Mouse (Mus musculus) stomach, embryonic 14.5 days (tissue): Measurements from ENCODE around the gene Pts. TPM values are rescaled to one million over a fixed set of nuclear protein-coding genes. Genes with fewer than 3 reads are reported as not detected.
A peak's percentile ranks its signal among the peaks of the same experiment; 100 is the strongest.

Experiments used
- ATAC-seq: fragments of 200-750 bp; cut with Nextera tagmentation; 2 replicates; pipeline ENCODE4 v1.8.0; 2017; ENCODE audit warnings: low read depth, moderate TSS enrichment; ENCODE audit not compliant: insufficient number of reproducible peaks, insufficient read depth, low FRiP score
- H3K27ac ChIP-seq: fragments of 300-500 bp; sonication (generic); 2 replicates; pipeline ENCODE4 v1.5.1; 2014; ENCODE audit warnings: mild to moderate bottlenecking, low read length, moderate library complexity, mixed read lengths
- H3K27me3 ChIP-seq: fragments of 300-500 bp; sonication (generic); 2 replicates; pipeline ENCODE4 v1.6.1; 2014; ENCODE audit warnings: low read length, control low read depth, mixed read lengths; ENCODE audit not compliant: control insufficient read depth, insufficient read depth
- H3K36me3 ChIP-seq: fragments of 300-500 bp; sonication (generic); 2 replicates; pipeline ENCODE4 v1.6.1; 2014; ENCODE audit warnings: mild to moderate bottlenecking, control low read depth, low read length, moderate library complexity, mixed read lengths; ENCODE audit not compliant: control insufficient read depth, insufficient read depth
- H3K4me1 ChIP-seq: fragments of 300-500 bp; sonication (generic); 2 replicates; pipeline ENCODE4 v1.6.1; 2014; ENCODE audit warnings: low read length, control low read depth, mixed read lengths; ENCODE audit not compliant: control insufficient read depth, insufficient read depth
- H3K4me2 ChIP-seq: fragments of 300-500 bp; sonication (generic); replicated peaks from 2 replicates; pipeline ENCODE4 v1.6.1; 2014; ENCODE audit warnings: low read depth, low read length, control low read depth
- H3K4me3 ChIP-seq: fragments of 300-500 bp; sonication (generic); 2 replicates; pipeline ENCODE4 v1.5.1; 2014; ENCODE audit warnings: low read depth, low read length, control low read depth
- H3K9ac ChIP-seq: fragments of 300-500 bp; sonication (generic); replicated peaks from 2 replicates; pipeline ENCODE4 v1.6.1; 2014; ENCODE audit warnings: low read depth, mild to moderate bottlenecking, control low read depth, low read length, moderate library complexity, mixed read lengths
- H3K9me3 ChIP-seq: fragments of 300-500 bp; sonication (generic); 2 replicates; pipeline ENCODE4 v1.6.1; 2016; ENCODE audit warnings: low read depth, low read length, control low read depth; ENCODE audit not compliant: control insufficient read depth
- WGBS: fragments of 180-500 bp; shearing (Covaris S2); extraction: QIAGEN DNeasy Blood & Tissue Kit; methylation state at CpG from one replicate; pipeline ENCODE4 v1.1.7; 2014; 5-methylcytosine and 5-hydroxymethylcytosine counted together
- polyA plus RNA-seq: library from polyadenylated mRNA; unstranded; fragments of >200 nt; fragmentation: Nextera tagmentation; extraction: Ambion mirVana; gene quantifications from 2 replicates; pipeline ENCODE4 v1.2.1, GENCODE M21; 2014

Gene Pts
- polyA plus RNA-seq, 1 experiment from 2014 or later, result 96.7 TPM

- no peak within 1 kb of the TSS for H3K4me3 ChIP-seq
- ATAC-seq, result no peak
- H3K27me3 ChIP-seq, result no peaks in the 10 kb centered on the region
- no peak within 1 kb of the TSS for H3K9ac ChIP-seq
- 75% methylated on average over 6 of the region's 6 CpGs for WGBS
- 0 out of 2 replicates have a peak, but pooled peaks cover 7% of the 10 kb centered on the region for H3K4me1 ChIP-seq
- no peaks in the 10 kb centered on the region for H3K9me3 ChIP-seq
- no peaks in the 10 kb centered on the region for H3K36me3 ChIP-seq
- H3K4me2 ChIP-seq, result no peak within 1 kb of the TSS
- H3K27ac ChIP-seq, result no peak within 1 kb of the TSS
Measured at GRCm38 (mm10) chr9:50494311-50494710, 34.2 kb downstream of the Pts start, which contains the start of gene Plet1. Gene Plet1 (plus strand): TSS chr9:50494525.

- no peaks in the 10 kb centered on the region for H3K27me3 ChIP-seq
- no peaks in the 10 kb centered on the region for H3K9me3 ChIP-seq
- ATAC-seq, result no peak
- no peak overlapping the region for H3K4me3 ChIP-seq
- 0 out of 2 replicates have a peak, but pooled peaks cover 7% of the 10 kb centered on the region for H3K4me1 ChIP-seq
- no peaks in the 10 kb centered on the region for H3K36me3 ChIP-seq
- no peak overlapping the region for H3K9ac ChIP-seq
- no peak overlapping the region for H3K4me2 ChIP-seq
- 69% methylated on average over 2 of the region's 2 CpGs for WGBS
- no peak overlapping the region for H3K27ac ChIP-seq
Measured at GRCm38 (mm10) chr9:50493777-50494176, 34.7 kb downstream of the Pts start.

GRCm38 (mm10) chr9:50491531-50492045, 36.9 kb downstream of the Pts start:
- H3K9ac ChIP-seq, result no peak overlapping the region
- H3K27ac ChIP-seq, result no peak overlapping the region
- no peak overlapping the region for H3K4me2 ChIP-seq
- no peaks in the 10 kb centered on the region for H3K36me3 ChIP-seq
- 72% methylated on average over 2 of the region's 2 CpGs for WGBS
- H3K9me3 ChIP-seq, result no peaks in the 10 kb centered on the region
- H3K4me3 ChIP-seq, result no peak overlapping the region
- no peaks in the 10 kb centered on the region for H3K27me3 ChIP-seq
- H3K4me1 ChIP-seq, result 0 out of 2 replicates have a peak, but pooled peaks cover 5% of the 10 kb centered on the region
- no peak for ATAC-seq

GRCm38 (mm10) chr9:50490836-50491235, 37.7 kb downstream of the Pts start:
- Histone ChIP-seq H3K27me3 (no peaks in the 10 kb centered on the region), H3K36me3 (no peaks in the 10 kb centered on the region), H3K4me1 (peaks cover 3% of the 10 kb centered on the region; the same call in 1 of the 2 replicates), H3K9me3 (no peaks in the 10 kb centered on the region), H3K27ac (no peak overlapping the region), H3K9ac (no peak overlapping the region), H3K4me2 (no peak overlapping the region), H3K4me3 (no peak overlapping the region)
- ATAC-seq, result no peak

GRCm38 (mm10) chr9:50485521-50485920, 43.0 kb downstream of the Pts start:
- ATAC-seq, result no peak
- peak overlapping the region; percentile 6; the same call in 1 of the 2 replicates for H3K4me2 ChIP-seq
- H3K9me3 ChIP-seq, result no peaks in the 10 kb centered on the region
- H3K27ac ChIP-seq, result no peak overlapping the region
- H3K36me3 ChIP-seq, result no peaks in the 10 kb centered on the region
- peaks cover 7% of the 10 kb centered on the region; the same call in 1 of the 2 replicates for H3K4me1 ChIP-seq
- WGBS, result 14% methylated on average over 10 of the region's 10 CpGs
- no peak overlapping the region for H3K9ac ChIP-seq
- no peaks in the 10 kb centered on the region for H3K27me3 ChIP-seq
- no peak overlapping the region for H3K4me3 ChIP-seq

GRCm38 (mm10) chr9:50482743-50483142, 45.8 kb downstream of the Pts start:
- Histone ChIP-seq H3K27ac (no peak overlapping the region), H3K4me1 (peaks cover 16% of the 10 kb centered on the region; the same call in 1 of the 2 replicates), H3K4me3 (no peak overlapping the region), H3K9me3 (no peaks in the 10 kb centered on the region), H3K4me2 (no peak overlapping the region), H3K9ac (no peak overlapping the region), H3K36me3 (no peaks in the 10 kb centered on the region), H3K27me3 (no peaks in the 10 kb centered on the region)
- ATAC-seq, result no peak
- 89% methylated on average over 8 of the region's 8 CpGs for WGBS

- peaks cover 9% of the 10 kb centered on the region; the same call in 1 of the 2 replicates for H3K4me1 ChIP-seq
- H3K27ac ChIP-seq, result no peak overlapping the region
- no peak for ATAC-seq
- no peak overlapping the region for H3K4me2 ChIP-seq
- H3K27me3 ChIP-seq, result no peaks in the 10 kb centered on the region
- 35% methylated on average over 8 of the region's 8 CpGs for WGBS
- H3K9ac ChIP-seq, result no peak overlapping the region
- H3K36me3 ChIP-seq, result no peaks in the 10 kb centered on the region
- H3K4me3 ChIP-seq, result no peak overlapping the region
- no peaks in the 10 kb centered on the region for H3K9me3 ChIP-seq
Measured at GRCm38 (mm10) chr9:50479476-50479875, 49.0 kb downstream of the Pts start.

- H3K4me3 ChIP-seq, result no peak overlapping the region
- no peak overlapping the region for H3K9ac ChIP-seq
- no peaks in the 10 kb centered on the region for H3K27me3 ChIP-seq
- H3K36me3 ChIP-seq, result no peaks in the 10 kb centered on the region
- H3K27ac ChIP-seq, result no peak overlapping the region
- 11% methylated on average over 5 of the region's 5 CpGs for WGBS
- no peaks in the 10 kb centered on the region for H3K9me3 ChIP-seq
- ATAC-seq, result no peak
- peaks cover 9% of the 10 kb centered on the region; the same call in 1 of the 2 replicates for H3K4me1 ChIP-seq
- H3K4me2 ChIP-seq, result no peak overlapping the region
Measured at GRCm38 (mm10) chr9:50478826-50479225, 49.7 kb downstream of the Pts start.

- Histone ChIP-seq H3K4me2 (no peak overlapping the region), H3K36me3 (no peaks in the 10 kb centered on the region), H3K27ac (no peak overlapping the region), H3K9me3 (no peaks in the 10 kb centered on the region), H3K9ac (no peak overlapping the region), H3K27me3 (no peaks in the 10 kb centered on the region), H3K4me1 (peaks cover 9% of the 10 kb centered on the region; the same call in 1 of the 2 replicates), H3K4me3 (no peak overlapping the region)
- no peak for ATAC-seq
- 88% methylated on average over 9 of the region's 9 CpGs for WGBS
Measured at GRCm38 (mm10) chr9:50477270-50477669, 51.3 kb downstream of the Pts start.
